10 mouse cellular contexts compared by ENCODE assay signal in the genomic region with DNA sequence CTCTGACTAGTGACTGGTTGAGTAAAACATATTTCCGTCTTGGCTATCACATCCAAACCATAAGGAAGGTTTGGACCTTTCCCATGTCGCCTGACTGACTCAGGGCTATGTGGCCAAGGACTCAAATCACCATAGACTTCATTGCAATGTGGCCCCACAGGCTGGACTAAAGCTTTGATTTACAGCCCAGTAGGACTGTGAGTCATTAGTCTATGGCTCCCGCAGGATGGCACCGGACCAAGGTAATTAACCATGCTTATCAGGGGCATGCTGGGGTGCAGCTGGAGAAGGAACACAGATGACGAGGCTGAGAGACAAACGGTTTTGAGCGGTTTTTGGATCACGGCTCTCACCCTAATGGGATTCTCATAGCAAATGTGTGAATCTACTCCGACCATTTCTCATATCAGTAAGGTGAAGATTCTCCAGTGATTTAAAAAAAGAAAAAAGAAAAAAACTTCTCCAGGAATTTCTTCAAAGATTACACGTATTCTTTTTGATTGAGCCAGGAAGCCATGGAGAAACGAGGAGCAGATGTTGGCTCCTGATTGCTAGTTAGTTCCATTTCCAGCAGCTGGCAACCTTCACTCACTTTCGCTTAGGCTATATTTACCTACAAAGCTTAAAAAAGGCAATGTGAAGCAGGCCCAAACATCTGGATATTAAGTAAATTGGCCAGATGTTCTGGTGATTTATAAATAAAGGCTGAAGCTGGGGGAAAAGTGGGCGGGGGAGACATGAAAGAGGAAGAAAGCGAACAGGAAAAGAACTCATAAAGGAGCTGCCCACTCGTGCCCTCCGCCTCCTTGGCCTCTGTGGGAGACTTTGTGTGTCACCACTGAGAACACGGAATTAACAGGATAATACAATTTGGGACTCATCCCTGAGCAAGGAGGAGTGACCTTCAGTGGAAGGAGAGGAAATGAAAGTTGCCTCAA. TPM values are rescaled to one million over a fixed set of nuclear protein-coding genes. Genes with fewer than 3 reads are reported as not detected.
DNase-seq lines count a peak whose midpoint lies in the region; ATAC-seq and TF ChIP-seq lines count a peak whose summit lies in the region.
"Had no signal": no experiment of that assay in that cellular context is flagged by ENCODE, and none has a peak within 500 bp of the region (broad histone marks: within the 10 kb centered on the region; RNA-seq: fewer than 3 reads in every experiment).

No protein-coding gene starts in this region.

- no peak for TF ChIP-seq EP300 in lung, postnatal 0 days (IDR thresholded peaks at IDR 0.05)

- DNase-seq in embryo, embryonic 10 days (ENCODE audit: low spot score), result peak; percentile 29
- no peak for DNase-seq in embryo, embryonic 9.5 days (ENCODE audit: extremely low spot score)
- DNase-seq in embryonic facial prominence, embryonic 14.5 days (ENCODE audit: low spot score), result peak; percentile 92
- DNase-seq in lung, postnatal 0 days (ENCODE audit: low spot score), result peak; percentile 64
- no peak for DNase-seq in thymus, postnatal 4 days
- DNase-seq in layer of hippocampus, postnatal 25 days (ENCODE audit: extremely low spot score in 1 of 2, low spot score in 1 of 2), result no peak

- WGBS in neural tube, embryonic 13.5 days, result 40% methylated on average over 17 of the region's 17 CpGs
- 34% methylated on average over 17 of the region's 17 CpGs for WGBS in neural tube, embryonic 15.5 days
- 29% methylated on average over 17 of the region's 17 CpGs for WGBS in embryonic facial prominence, embryonic 14.5 days
- WGBS in lung, postnatal 0 days, result 36% methylated on average over 17 of the region's 17 CpGs

- no peak for TF ChIP-seq CTCF in lung, postnatal 0 days (IDR thresholded peaks at IDR 0.05)

- ATAC-seq in neural tube, embryonic 13.5 days (ENCODE audit: low read depth), result peak; percentile 62; the same call in 1 of the 2 replicates
- ATAC-seq in neural tube, embryonic 15.5 days (ENCODE audit: low FRiP score), result no peak
- peak; percentile 70; the same call in 1 of the 2 replicates for ATAC-seq in embryonic facial prominence, embryonic 14.5 days (ENCODE audit: low read depth)
- peak; percentile 74 for ATAC-seq in lung, postnatal 0 days

- no peak overlapping the region for H3K4me2 ChIP-seq in neural tube, embryonic 13.5 days
- no peak overlapping the region for H3K4me2 ChIP-seq in neural tube, embryonic 15.5 days
- H3K4me2 ChIP-seq in embryonic facial prominence, embryonic 14.5 days (ENCODE audit: low read depth, low read length), result no peak overlapping the region
- 0 out of 2 replicates have a peak overlapping the region, but pooled peaks have one; percentile 17 for H3K4me2 ChIP-seq in lung, postnatal 0 days (replicated peaks; ENCODE audit: low read depth, low read length)
- H3K4me2 ChIP-seq: stomach, embryonic 15.5 days had no signal

- H3K4me3 ChIP-seq in neural tube, embryonic 13.5 days, result no peak overlapping the region
- no peak overlapping the region for H3K4me3 ChIP-seq in neural tube, embryonic 15.5 days (replicated peaks)
- H3K4me3 ChIP-seq in embryonic facial prominence, embryonic 14.5 days (ENCODE audit: low read depth, low read length), result no peak overlapping the region
- H3K4me3 ChIP-seq in lung, postnatal 0 days (ENCODE audit: low read depth, low read length), result no peak overlapping the region
- H3K4me3 ChIP-seq: stomach, embryonic 15.5 days had no signal

- H3K27me3 ChIP-seq in neural tube, embryonic 13.5 days, result no peaks in the 10 kb centered on the region
- H3K27me3 ChIP-seq in neural tube, embryonic 15.5 days (replicated peaks), result no peaks in the 10 kb centered on the region
- no peaks in the 10 kb centered on the region for H3K27me3 ChIP-seq in embryonic facial prominence, embryonic 14.5 days (replicated peaks; ENCODE audit: control insufficient read depth, insufficient read depth, low read length)
- H3K27me3 ChIP-seq in lung, postnatal 0 days (replicated peaks; ENCODE audit: insufficient read depth, low read length), result 0 out of 2 replicates have a peak, but pooled peaks cover 2% of the 10 kb centered on the region
- H3K27me3 ChIP-seq: stomach, embryonic 15.5 days had no signal

- no peak overlapping the region for H3K27ac ChIP-seq in neural tube, embryonic 13.5 days (replicated peaks)
- H3K27ac ChIP-seq in neural tube, embryonic 15.5 days (replicated peaks), result no peak overlapping the region
- H3K27ac ChIP-seq in embryonic facial prominence, embryonic 14.5 days (replicated peaks; ENCODE audit: low read depth, low read length), result no peak overlapping the region; the same call in 1 of the 2 replicates
- H3K27ac ChIP-seq in lung, postnatal 0 days (ENCODE audit: low read length), result no peak overlapping the region
- H3K27ac ChIP-seq: liver, embryonic 14.5 days; stomach, embryonic 15.5 days had no signal

- H3K9ac ChIP-seq in neural tube, embryonic 13.5 days, result no peak overlapping the region
- no peak overlapping the region for H3K9ac ChIP-seq in neural tube, embryonic 15.5 days (replicated peaks)
- no peak overlapping the region for H3K9ac ChIP-seq in embryonic facial prominence, embryonic 14.5 days (ENCODE audit: low read depth, low read length)
- H3K9ac ChIP-seq in lung, postnatal 0 days (replicated peaks; ENCODE audit: low read depth), result no peak overlapping the region
- H3K9ac ChIP-seq: liver, embryonic 14.5 days; stomach, embryonic 15.5 days had no signal

- no peaks in the 10 kb centered on the region for H3K9me3 ChIP-seq in neural tube, embryonic 13.5 days
- H3K9me3 ChIP-seq in neural tube, embryonic 15.5 days (replicated peaks), result no peaks in the 10 kb centered on the region
- no peaks in the 10 kb centered on the region for H3K9me3 ChIP-seq in embryonic facial prominence, embryonic 14.5 days (ENCODE audit: control insufficient read depth, low read length)
- H3K9me3 ChIP-seq in lung, postnatal 0 days (ENCODE audit: low read length), result no peaks in the 10 kb centered on the region
- H3K9me3 ChIP-seq: stomach, embryonic 15.5 days had no signal

- peaks cover 24% of the 10 kb centered on the region for H3K4me1 ChIP-seq in neural tube, embryonic 13.5 days (replicated peaks)
- H3K4me1 ChIP-seq in neural tube, embryonic 15.5 days, result peaks cover 20% of the 10 kb centered on the region
- H3K4me1 ChIP-seq in embryonic facial prominence, embryonic 14.5 days (ENCODE audit: control insufficient read depth, insufficient read depth, low read length), result peaks cover 7% of the 10 kb centered on the region; the same call in 1 of the 2 replicates
- 0 out of 2 replicates have a peak, but pooled peaks cover 3% of the 10 kb centered on the region for H3K4me1 ChIP-seq in lung, postnatal 0 days (ENCODE audit: insufficient read depth, low read depth, low read length)

- no peaks in the 10 kb centered on the region for H3K36me3 ChIP-seq in neural tube, embryonic 13.5 days
- H3K36me3 ChIP-seq in neural tube, embryonic 15.5 days, result no peaks in the 10 kb centered on the region
- no peaks in the 10 kb centered on the region for H3K36me3 ChIP-seq in embryonic facial prominence, embryonic 14.5 days (ENCODE audit: control insufficient read depth, insufficient read depth, low read length)
- no peaks in the 10 kb centered on the region for H3K36me3 ChIP-seq in lung, postnatal 0 days (ENCODE audit: insufficient read depth, low read length)
- H3K36me3 ChIP-seq: stomach, embryonic 15.5 days had no signal

RNA-seq across cellular contexts. Expression of a gene that starts 26.2 kb away (rescaled TPM):
- 19.7 and 22.9 TPM in 2 replicates for polyA plus RNA-seq in neural tube, embryonic 13.5 days (2015; fragmentation: Nextera tagmentation; extraction: Ambion mirVana)
- 16.3 and 16.8 TPM in 2 replicates for polyA plus RNA-seq in neural tube, embryonic 15.5 days (2015; fragmentation: Nextera tagmentation; extraction: Ambion mirVana)
- 10.0 and 11.0 TPM in 2 replicates for polyA plus RNA-seq in embryonic facial prominence, embryonic 14.5 days (2014; fragmentation: Nextera tagmentation; extraction: Ambion mirVana)
- 9.4 and 11.1 TPM in 2 replicates for polyA plus RNA-seq in lung, postnatal 0 days (2015; fragmentation: Nextera tagmentation; extraction: Ambion mirVana)
- 10 to 100 TPM; 62.1 to 62.7 TPM for total RNA-seq in layer of hippocampus, postnatal 25 days (2021)

Comparison
In these comparisons a context has a peak if more than half of its experiments do, and no peak if none do; other contexts are left out.
1. DNase-seq: peak in embryo, embryonic 10 days (single experiment), embryonic facial prominence, embryonic 14.5 days (single experiment) and lung, postnatal 0 days (single experiment); none in embryo, embryonic 9.5 days (single experiment), thymus, postnatal 4 days (single experiment) and layer of hippocampus, postnatal 25 days (0 of 2).